Mouse (Mus musculus): Measurements from ENCODE around the gene Catsperz. TPM values are rescaled to one million over a fixed set of nuclear protein-coding genes. Genes with fewer than 3 reads are reported as not detected.
"Not testable (repeated sequence)": the region's sequence is repeated elsewhere in the genome, so short reads cannot be mapped to it uniquely, and the experiment has no call there.

Catsperz gene
- polyA plus RNA-seq, 1 experiment from 2014 or later, result 1.4 TPM

DNA sequence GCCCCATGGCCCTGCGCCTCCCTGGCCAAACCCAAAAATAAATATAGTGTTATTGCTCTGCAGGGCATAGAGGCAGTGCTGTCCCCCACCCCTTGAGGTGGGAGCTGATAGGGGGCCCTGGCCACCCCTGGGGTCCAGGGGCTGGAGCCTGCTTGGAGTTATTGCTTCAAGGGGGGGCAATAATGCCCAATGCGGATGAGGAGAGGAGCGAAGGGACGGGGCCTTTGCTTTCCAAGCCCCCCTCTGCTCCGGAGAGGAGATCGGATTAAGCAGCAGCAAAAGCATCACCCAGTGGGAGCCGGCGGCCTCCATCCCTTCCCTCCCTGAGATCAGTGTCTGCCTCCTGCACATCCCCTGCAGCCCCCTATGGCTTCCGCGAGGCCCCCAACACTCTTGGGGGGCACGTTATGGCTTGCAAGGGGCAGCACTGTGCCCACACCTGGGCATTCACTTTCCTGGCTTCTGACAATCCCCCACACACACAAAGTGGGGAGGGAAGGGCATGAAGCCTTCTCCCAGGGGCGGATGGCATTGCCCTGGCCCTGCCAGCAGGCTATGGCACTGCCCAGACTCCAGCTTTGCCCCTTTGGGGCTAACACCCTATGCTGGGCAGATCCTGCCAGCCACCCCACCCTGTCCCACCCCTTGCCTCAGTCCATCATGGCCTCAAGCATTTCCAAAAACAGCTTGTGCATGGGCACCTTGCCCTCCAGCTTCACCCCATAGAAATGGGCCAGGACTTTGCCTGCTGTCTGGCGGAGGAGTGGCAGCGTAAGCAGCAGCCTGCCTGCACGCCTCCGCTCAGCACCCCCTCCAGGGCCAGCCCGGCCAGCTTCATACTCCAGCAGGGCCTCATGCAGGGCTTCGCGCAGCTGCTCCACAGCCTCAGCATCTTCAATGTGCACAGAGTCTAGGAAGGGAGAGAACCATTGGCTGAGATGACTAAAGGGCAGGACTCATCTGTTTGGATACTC, 13.8 kb downstream of the Catsperz start:
- no peak for ATAC-seq
- Histone ChIP-seq H3K4me2 (ENCODE audit: low read depth, low read length) (peak overlapping the region; percentile 58), H3K9ac (ENCODE audit: low read depth, low read length) (peak overlapping the region; percentile 49), H3K27ac (ENCODE audit: low read length) (peak overlapping the region; percentile 23; the same call in 1 of the 2 replicates), H3K4me1 (ENCODE audit: control insufficient read depth, insufficient read depth, low read length) (peaks cover 19% of the 10 kb centered on the region), H3K9me3 (ENCODE audit: control insufficient read depth, low read length) (no peaks in the 10 kb centered on the region), H3K27me3 (replicated peaks; ENCODE audit: control insufficient read depth, insufficient read depth, low read length) (no peaks in the 10 kb centered on the region), H3K4me3 (ENCODE audit: low read length) (peak overlapping the region; percentile 28), H3K36me3 (ENCODE audit: control insufficient read depth, insufficient read depth, low read length) (peaks cover 19% of the 10 kb centered on the region)
- 81% methylated on average over 19 of the region's 19 CpGs for WGBS

DNA sequence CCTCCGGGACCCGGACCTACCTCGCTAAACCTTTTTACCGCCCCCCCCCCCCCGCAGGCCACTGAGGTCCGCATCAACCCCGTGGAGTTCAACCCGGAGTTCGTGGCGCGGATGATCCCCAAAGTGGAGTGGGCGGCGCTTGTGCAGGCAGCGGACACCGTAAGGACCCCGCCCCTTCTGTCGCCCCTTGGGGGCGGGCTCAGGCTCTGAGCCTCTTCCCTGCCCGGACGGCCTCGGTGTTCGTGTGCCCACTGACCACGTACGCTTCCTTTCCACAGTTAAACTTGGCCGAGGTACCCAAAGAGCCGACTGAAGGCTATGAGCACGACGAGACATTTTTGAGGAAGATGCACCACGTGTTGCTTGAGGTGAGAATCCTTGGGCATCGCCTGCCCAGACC, 14.9 kb downstream of the Catsperz start:
- Histone ChIP-seq H3K27ac (ENCODE audit: low read length) (peak overlapping the region; percentile 99), H3K36me3 (ENCODE audit: control insufficient read depth, insufficient read depth, low read length) (peaks cover 22% of the 10 kb centered on the region), H3K4me3 (ENCODE audit: low read length) (peak overlapping the region; percentile 60), H3K4me1 (ENCODE audit: control insufficient read depth, insufficient read depth, low read length) (peaks cover 17% of the 10 kb centered on the region), H3K4me2 (ENCODE audit: low read depth, low read length) (peak overlapping the region; percentile 58), H3K9ac (ENCODE audit: low read depth, low read length) (peak overlapping the region; percentile 77)
- peak; percentile 48 for ATAC-seq
- H3K9me3 ChIP-seq (ENCODE audit: control insufficient read depth, low read length); H3K27me3 ChIP-seq (replicated peaks; ENCODE audit: control insufficient read depth, insufficient read depth, low read length): not testable (repeated sequence)
- 0% methylated on average over 30 of the region's 30 CpGs for WGBS

GRCm38 (mm10) chr19:6909507-6910289, 15.5 kb downstream of the Catsperz start, which contains the start of the genes Trmt112 and Prdx5:
Gene Trmt112, plus strand, starts transcription at chr19:6909698.
Gene Prdx5, minus strand, starts transcription at chr19:6910106.
- H3K36me3 ChIP-seq (ENCODE audit: control insufficient read depth, insufficient read depth, low read length), result peaks cover 22% of the 10 kb centered on the region

DNA sequence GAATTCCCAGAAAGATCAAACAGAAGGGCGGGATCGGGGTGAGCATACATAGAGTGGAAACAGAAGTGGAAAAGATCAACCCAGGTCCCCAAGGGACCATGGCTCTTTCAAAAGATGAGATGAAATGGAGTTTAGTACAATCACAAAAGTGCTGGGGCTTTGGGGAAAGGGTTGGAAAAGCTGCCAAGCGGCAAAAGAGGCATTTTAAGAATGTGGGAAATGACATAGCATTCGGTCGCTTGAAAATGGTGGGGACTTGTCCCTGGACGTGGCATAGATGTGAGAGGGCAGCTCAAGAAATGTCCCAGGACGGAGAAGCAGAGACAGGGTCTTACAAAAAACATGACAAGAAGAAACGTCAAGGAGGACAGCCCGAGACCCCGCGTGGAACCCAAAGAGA, 16.2 kb downstream of the Catsperz start:
- no peak; the same call in 1 of the 2 replicates for ATAC-seq
- H3K4me1 ChIP-seq (ENCODE audit: control insufficient read depth, insufficient read depth, low read length), result peaks cover 17% of the 10 kb centered on the region
- H3K9me3 ChIP-seq (ENCODE audit: control insufficient read depth, low read length), result no peaks in the 10 kb centered on the region
- peaks cover 26% of the 10 kb centered on the region for H3K36me3 ChIP-seq (ENCODE audit: control insufficient read depth, insufficient read depth, low read length)
- 4% methylated on average over 11 of the region's 11 CpGs for WGBS
- no peaks in the 10 kb centered on the region for H3K27me3 ChIP-seq (replicated peaks; ENCODE audit: control insufficient read depth, insufficient read depth, low read length)
- peak overlapping the region; percentile 60 for H3K4me3 ChIP-seq (ENCODE audit: low read length)
- peak overlapping the region; percentile 99 for H3K27ac ChIP-seq (ENCODE audit: low read length)
- peak overlapping the region; percentile 77 for H3K9ac ChIP-seq (ENCODE audit: low read depth, low read length)
- peak overlapping the region; percentile 58 for H3K4me2 ChIP-seq (ENCODE audit: low read depth, low read length)

More at GRCm38 (mm10) chr19:6909507-6910289, 15.5 kb downstream of the Catsperz start, which contains the start of the genes Trmt112 and Prdx5:
- Histone ChIP-seq H3K27me3 (replicated peaks; ENCODE audit: control insufficient read depth, insufficient read depth, low read length) (no peaks in the 10 kb centered on the region), H3K4me3 (ENCODE audit: low read length) (peak within 1 kb of the TSS; percentile 60), H3K9me3 (ENCODE audit: control insufficient read depth, low read length) (no peaks in the 10 kb centered on the region), H3K4me2 (ENCODE audit: low read depth, low read length) (peak within 1 kb of the TSS; percentile 58), H3K27ac (ENCODE audit: low read length) (peak within 1 kb of the TSS; percentile 99), H3K4me1 (ENCODE audit: control insufficient read depth, insufficient read depth, low read length) (peaks cover 17% of the 10 kb centered on the region), H3K9ac (ENCODE audit: low read depth, low read length) (peak within 1 kb of the TSS; percentile 77)
- WGBS, result under 1% methylated on average over 65 of the region's 65 CpGs
- ATAC-seq, result peak; percentile 94

- H3K36me3 ChIP-seq (ENCODE audit: control insufficient read depth, insufficient read depth, low read length), result peaks cover 22% of the 10 kb centered on the region
- WGBS, result 80% methylated on average over 7 of the region's 7 CpGs
- peak overlapping the region; percentile 60 for H3K4me3 ChIP-seq (ENCODE audit: low read length)
- H3K27me3 ChIP-seq (replicated peaks; ENCODE audit: control insufficient read depth, insufficient read depth, low read length), result no peaks in the 10 kb centered on the region
- H3K4me2 ChIP-seq (ENCODE audit: low read depth, low read length), result peak overlapping the region; percentile 58
- peaks cover 17% of the 10 kb centered on the region for H3K4me1 ChIP-seq (ENCODE audit: control insufficient read depth, insufficient read depth, low read length)
- H3K9ac ChIP-seq (ENCODE audit: low read depth, low read length), result peak overlapping the region; percentile 41
- ATAC-seq, result no peak
- no peaks in the 10 kb centered on the region for H3K9me3 ChIP-seq (ENCODE audit: control insufficient read depth, low read length)
- no peak overlapping the region for H3K27ac ChIP-seq (ENCODE audit: low read length)
These were observed 17.2 kb downstream of the Catsperz start for GRCm38 (mm10) chr19:6907811-6908540.

DNA sequence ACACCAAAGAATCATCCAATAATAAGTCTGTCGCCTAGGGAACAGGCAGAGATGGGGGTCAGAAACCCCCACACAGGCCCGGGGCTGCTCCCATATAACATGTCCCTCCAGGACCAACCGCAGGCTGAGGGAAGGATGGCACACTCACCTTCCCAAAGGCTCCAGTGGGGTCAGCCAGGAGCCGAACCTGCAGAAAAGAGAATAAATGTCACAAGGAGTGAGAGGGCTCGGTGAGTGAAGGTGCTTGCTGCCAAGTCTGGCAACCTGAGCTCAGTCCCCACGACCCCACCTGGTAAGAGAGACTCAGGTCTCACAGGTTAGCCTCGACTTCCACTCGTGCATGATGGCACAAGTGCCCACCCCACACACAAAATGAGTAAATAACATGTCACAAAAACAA, 18.1 kb downstream of the Catsperz start:
- Histone ChIP-seq H3K27me3 (replicated peaks; ENCODE audit: control insufficient read depth, insufficient read depth, low read length) (no peaks in the 10 kb centered on the region), H3K4me2 (ENCODE audit: low read depth, low read length) (no peak overlapping the region), H3K4me3 (ENCODE audit: low read length) (no peak overlapping the region), H3K27ac (ENCODE audit: low read length) (no peak overlapping the region), H3K4me1 (ENCODE audit: control insufficient read depth, insufficient read depth, low read length) (peaks cover 14% of the 10 kb centered on the region), H3K9me3 (ENCODE audit: control insufficient read depth, low read length) (no peaks in the 10 kb centered on the region), H3K9ac (ENCODE audit: low read depth, low read length) (no peak overlapping the region), H3K36me3 (ENCODE audit: control insufficient read depth, insufficient read depth, low read length) (peaks cover 13% of the 10 kb centered on the region)
- no peak for ATAC-seq
- WGBS, result 88% methylated on average over 8 of the region's 8 CpGs

- Histone ChIP-seq H3K4me3 (ENCODE audit: low read length) (no peak overlapping the region), H3K9ac (ENCODE audit: low read depth, low read length) (0 out of 2 replicates have a peak overlapping the region, but pooled peaks have one; percentile 14), H3K27me3 (replicated peaks; ENCODE audit: control insufficient read depth, insufficient read depth, low read length) (no peaks in the 10 kb centered on the region), H3K27ac (ENCODE audit: low read length) (no peak overlapping the region), H3K4me1 (ENCODE audit: control insufficient read depth, insufficient read depth, low read length) (peaks cover 11% of the 10 kb centered on the region), H3K9me3 (ENCODE audit: control insufficient read depth, low read length) (no peaks in the 10 kb centered on the region), H3K4me2 (ENCODE audit: low read depth, low read length) (no peak overlapping the region), H3K36me3 (ENCODE audit: control insufficient read depth, insufficient read depth, low read length) (peaks cover 6% of the 10 kb centered on the region; the same call in 1 of the 2 replicates)
- ATAC-seq, result no peak
- WGBS, result 74% methylated on average over 3 of the region's 3 CpGs
These were observed 19.0 kb downstream of the Catsperz start for GRCm38 (mm10) chr19:6906199-6906598.

- H3K4me1 ChIP-seq (ENCODE audit: control insufficient read depth, insufficient read depth, low read length), result peaks cover 7% of the 10 kb centered on the region
- no peaks in the 10 kb centered on the region for H3K27me3 ChIP-seq (replicated peaks; ENCODE audit: control insufficient read depth, insufficient read depth, low read length)
- peaks cover 6% of the 10 kb centered on the region; the same call in 1 of the 2 replicates for H3K36me3 ChIP-seq (ENCODE audit: control insufficient read depth, insufficient read depth, low read length)
- no peak overlapping the region for H3K4me2 ChIP-seq (ENCODE audit: low read depth, low read length)
- no peak overlapping the region for H3K9ac ChIP-seq (ENCODE audit: low read depth, low read length)
- H3K9me3 ChIP-seq (ENCODE audit: control insufficient read depth, low read length), result no peaks in the 10 kb centered on the region
- no peak overlapping the region for H3K4me3 ChIP-seq (ENCODE audit: low read length)
- WGBS, result 91% methylated on average over 11 of the region's 11 CpGs
- no peak for ATAC-seq
- no peak overlapping the region for H3K27ac ChIP-seq (ENCODE audit: low read length)
These were observed 19.6 kb downstream of the Catsperz start for GRCm38 (mm10) chr19:6905498-6906159.

Data from intestine, embryonic 16.5 days (tissue).